Mouse (Mus musculus) hematopoietic stem cell, adult 5-6 weeks (primary cell): ENCODE data around the gene Gm20824. TPM values are rescaled to one million over a fixed set of nuclear protein-coding genes. Genes with fewer than 3 reads are reported as not detected.
"Not testable (repeated sequence)": the region's sequence is repeated elsewhere in the genome, so short reads cannot be mapped to it uniquely, and the experiment has no call there.

Source experiments
- ATAC-seq, 2 experiments: fragments of 125-278 bp in 1 of 2; replicated peaks in 1 of 2; 2 replicates each; pipeline ENCODE4 v1.8.0; 2016 to 2017; ENCODE audit warnings: inconsistent platforms in 2 of 2, mild to moderate bottlenecking in 2 of 2, moderate number of reproducible peaks in 2 of 2, low read depth in 1 of 2, moderate TSS enrichment in 1 of 2; ENCODE audit not compliant: low FRiP score in 2 of 2, poor library complexity in 2 of 2, severe bottlenecking in 2 of 2, insufficient read depth in 1 of 2, low TSS enrichment in 1 of 2
- total RNA-seq: library from RNA; stranded (forward); fragments of 172-1452, 232-1000 nt; gene quantifications from 2 replicates; pipeline ENCODE4 v1.2.3, GENCODE M21; 2017

The Gm20824 gene
- total RNA-seq: not detected in 2 replicates

GRCm38 (mm10) chrY:8257607-8258006, at the start of gene Gm20824:
Gene Gm20824, plus strand, starts transcription at chrY:8257907.
- not testable (repeated sequence) for ATAC-seq

Other genes starting within 250 kb of the Gm20824 start
- not detected in 2 replicates for gene Gm20825, start 186.4 kb upstream of the Gm20824 start, total RNA-seq